Mouse (Mus musculus) layer of hippocampus, adult 11-12 months (tissue): ENCODE data around the gene Micu1.

Experiments used
- DNase-seq: peaks from one replicate; pipeline ENCODE4 v3.0.0; 2022; ENCODE audit warnings: low spot score

Micu1 gene

DNA sequence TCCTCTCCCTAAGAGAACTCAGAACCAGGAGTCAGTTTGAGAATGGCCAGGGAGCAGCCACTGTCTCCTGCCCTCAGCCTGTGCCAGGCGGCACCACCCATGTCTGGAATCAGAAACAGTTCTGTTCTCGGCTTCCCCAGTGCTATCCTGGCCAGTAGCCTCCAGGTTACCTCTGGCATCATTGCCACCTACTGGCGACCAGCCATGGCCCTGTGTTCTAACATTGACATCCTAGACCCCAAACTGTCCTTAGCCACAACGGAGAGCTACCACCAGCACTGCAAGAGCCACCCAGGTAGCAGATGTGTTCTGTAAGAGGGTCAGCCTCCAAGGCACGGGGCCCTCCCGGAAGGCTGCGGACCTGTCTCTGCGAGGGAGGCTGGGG lies 200.3 kb downstream of the Micu1 start:
- DNase-seq = no peak

DNA sequence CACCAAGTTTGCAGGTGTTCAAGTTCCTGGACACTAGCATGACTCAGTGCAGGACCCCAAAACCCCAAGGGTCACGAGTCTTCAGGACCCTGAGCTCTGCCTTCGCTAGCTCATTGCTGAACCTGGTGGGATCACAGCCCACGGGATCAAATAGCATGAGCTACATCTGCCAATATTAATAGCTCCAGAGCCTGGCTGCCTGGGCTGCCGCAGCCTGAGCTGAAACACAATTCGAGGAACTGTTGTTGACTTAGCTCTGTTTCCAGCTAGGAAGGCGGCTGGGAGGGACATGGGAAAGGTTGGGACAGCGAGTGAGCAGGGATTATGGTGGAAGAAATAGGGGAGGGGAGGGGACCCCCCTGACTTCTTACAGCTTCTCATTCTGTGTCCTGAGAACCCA lies 200.9 kb downstream of the Micu1 start:
- no peak for DNase-seq

DNA sequence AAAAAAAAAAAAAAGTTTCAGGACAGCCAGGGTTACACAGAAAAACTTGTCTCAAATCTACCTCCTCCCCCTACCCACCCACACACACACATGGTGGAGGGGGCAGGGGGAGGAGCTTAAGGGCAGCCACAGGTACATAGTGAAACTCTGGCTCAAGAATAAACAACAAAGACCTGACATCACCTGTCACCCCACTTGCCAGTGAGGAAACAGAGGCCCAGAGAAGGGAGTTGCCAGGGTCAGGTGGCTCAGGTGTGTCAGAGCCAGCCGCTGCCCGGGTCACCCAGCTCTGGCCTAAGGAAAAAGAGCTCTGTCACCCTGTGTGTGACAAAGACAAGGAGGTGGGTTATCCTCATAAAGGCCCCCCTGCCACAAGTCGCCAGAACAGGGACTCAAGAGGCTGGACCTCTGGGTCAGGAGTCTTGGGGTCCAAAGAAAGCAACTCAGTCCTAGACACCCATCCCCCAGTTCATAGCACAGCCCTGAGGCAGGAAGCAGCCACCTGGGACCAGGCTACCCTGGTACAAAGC lies 204.9 kb downstream of the Micu1 start:
- no peak for DNase-seq

DNA sequence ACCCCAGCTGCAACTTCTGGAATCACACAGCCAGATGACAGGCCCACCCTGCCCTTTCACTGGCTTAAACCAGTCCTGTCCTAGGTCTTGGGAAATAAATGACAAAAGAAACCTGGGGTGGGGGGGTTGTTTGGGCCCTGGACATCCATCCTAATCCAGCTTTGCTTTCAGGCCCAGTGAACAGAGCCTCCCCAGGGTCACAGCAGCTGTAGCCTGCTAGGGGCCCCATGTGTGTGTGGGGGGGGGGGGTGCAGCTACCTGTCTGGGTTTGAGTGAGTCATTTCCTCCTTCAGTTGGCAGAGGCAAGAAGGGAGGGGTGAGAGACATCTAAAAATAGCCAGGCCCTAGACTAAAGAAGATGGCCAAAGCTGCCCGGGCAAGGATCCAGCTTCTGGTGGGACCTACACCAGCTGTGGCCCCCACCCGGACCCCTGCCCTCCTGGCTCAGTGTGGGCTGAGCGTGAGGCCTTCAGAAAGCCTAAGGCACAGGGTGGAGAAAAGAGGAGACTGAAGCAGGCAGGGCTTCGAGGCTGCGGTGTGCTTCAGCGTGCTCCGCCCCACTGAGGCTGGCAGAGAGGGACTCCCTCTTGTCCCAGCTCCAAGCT lies 205.5 kb downstream of the Micu1 start:
- DNase-seq = no peak

DNA sequence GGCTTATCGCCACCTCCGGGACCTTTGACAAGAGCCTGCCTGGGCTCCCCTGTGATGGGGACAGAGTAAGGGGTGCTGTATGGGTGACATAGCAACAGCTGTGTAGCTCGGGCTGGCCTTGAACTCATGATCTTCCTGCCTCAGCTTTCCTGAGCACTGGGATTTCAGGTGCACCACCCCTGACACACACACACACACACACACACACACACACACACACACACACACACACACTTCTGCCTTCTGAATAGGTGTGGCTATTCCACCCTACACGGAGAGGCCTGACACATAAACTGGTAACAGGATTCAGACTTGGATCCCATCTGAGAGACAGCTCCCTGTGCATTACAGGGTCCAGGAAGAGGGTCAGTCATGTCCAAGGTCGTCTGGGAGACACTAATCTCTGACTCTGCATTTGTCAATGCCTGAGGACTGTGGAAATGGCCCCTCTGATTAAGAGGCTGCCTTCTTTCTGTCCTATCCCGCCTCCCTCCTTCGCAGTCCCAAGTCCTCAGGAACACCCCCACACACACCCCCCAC lies 206.6 kb downstream of the Micu1 start:
- DNase-seq = no peak

DNA sequence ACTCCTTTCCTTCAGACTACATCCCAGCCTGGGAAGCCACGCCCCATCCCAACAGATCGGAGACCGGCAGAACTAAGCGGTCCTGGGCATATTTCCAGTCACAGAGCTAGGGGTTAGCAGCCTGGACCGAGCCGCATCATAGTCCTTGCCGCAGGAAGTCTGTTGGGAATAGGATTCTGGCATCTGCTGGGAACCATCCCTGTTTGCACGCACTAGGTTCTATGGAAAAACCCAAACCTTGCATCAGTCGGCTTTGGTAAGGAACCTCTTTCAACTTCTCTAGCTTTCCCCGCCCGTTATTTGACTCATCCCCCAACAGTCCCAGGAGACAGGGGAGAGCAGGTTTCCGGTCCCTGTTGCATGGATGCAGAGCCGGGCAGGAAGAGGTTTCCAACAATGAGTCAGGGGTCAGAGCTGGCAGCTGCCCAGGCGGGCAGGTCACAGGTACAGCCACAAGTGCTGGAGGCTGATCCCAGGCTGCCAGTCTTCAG lies 207.1 kb downstream of the Micu1 start:
- no peak for DNase-seq

DNA sequence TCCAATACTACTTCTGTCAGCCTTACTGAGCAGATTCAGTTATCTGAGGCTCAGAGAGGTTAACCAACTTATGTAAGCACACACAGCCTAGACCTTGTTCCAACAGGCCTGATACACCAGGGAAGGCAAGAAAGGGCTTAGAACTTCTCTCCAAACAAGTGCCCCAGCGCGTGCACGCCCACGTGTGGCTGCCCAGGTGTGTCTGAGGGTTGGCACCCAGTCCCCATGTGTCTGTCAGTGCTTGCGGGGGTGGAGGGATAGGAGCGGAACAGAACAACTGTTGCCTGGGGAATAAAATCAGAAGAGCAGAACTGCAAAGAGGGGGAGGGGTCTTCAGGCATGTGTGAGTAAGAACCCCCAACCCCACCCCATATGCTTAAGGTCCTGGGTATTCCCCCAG lies 208.8 kb downstream of the Micu1 start:
- DNase-seq = no peak

DNA sequence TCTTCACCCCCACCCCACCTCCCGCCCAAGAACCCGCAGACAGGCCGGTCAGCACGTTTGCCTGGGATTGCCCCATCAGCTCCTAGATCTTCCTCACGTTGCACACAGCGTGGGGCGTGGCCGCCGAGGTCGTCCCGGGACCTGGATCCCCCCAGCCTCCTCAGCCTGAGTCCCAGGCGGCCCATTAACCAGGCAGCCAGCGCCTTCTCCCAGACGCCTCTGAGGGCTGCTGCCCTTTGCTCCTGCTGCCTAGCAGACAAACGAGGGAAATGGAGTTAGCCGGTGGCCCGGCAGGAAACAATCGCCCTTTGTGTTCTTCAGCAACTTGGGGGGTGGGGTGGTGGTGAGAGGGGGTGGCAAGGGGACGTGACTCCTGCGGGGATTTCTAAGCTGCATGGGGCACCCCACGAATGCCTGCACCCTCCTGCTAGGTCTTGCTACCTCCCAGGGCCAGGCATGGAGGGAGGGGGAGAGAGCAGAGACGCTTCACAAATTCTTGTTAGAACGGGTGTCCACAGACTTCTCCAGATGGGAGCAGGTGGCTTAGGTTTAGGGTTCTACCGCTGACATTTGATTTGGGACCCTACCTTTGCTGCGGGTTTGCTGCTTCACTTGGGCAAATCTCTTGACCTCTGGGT lies 209.4 kb downstream of the Micu1 start:
- no peak for DNase-seq
